Mouse (Mus musculus) gastrocnemius, postnatal 4 days (tissue): ENCODE measurements around the gene Rab12. TPM values are rescaled to one million over a fixed set of nuclear protein-coding genes. Genes with fewer than 3 reads are reported as not detected.
A peak's percentile ranks its signal among the peaks of the same experiment; 100 is the strongest.

Source experiments
- DNase-seq, 2 experiments: peaks; one replicate each; pipeline ENCODE4 v3.0.0; 2021 to 2022; ENCODE audit warnings: low spot score in 2 of 2, mixed read lengths in 2 of 2
- total RNA-seq, 2 experiments: library from RNA; stranded (reverse); gene quantifications; 2 replicates each; pipeline ENCODE4 v1.2.3; 2021

The Rab12 gene
- total RNA-seq, 2 experiments from 2014 or later: 119 to 128 TPM

- DNase-seq: no peak
These were observed 16.1 kb downstream of the Rab12 start for GRCm38 (mm10) chr17:66503466-66503865.

GRCm38 (mm10) chr17:66502865-66503264, 16.7 kb downstream of the Rab12 start:
- DNase-seq: no peak

GRCm38 (mm10) chr17:66498598-66498997, 20.9 kb downstream of the Rab12 start:
- DNase-seq: no peak

- DNase-seq: no peak
These were observed 22.9 kb downstream of the Rab12 start for GRCm38 (mm10) chr17:66496589-66496988.

DNA sequence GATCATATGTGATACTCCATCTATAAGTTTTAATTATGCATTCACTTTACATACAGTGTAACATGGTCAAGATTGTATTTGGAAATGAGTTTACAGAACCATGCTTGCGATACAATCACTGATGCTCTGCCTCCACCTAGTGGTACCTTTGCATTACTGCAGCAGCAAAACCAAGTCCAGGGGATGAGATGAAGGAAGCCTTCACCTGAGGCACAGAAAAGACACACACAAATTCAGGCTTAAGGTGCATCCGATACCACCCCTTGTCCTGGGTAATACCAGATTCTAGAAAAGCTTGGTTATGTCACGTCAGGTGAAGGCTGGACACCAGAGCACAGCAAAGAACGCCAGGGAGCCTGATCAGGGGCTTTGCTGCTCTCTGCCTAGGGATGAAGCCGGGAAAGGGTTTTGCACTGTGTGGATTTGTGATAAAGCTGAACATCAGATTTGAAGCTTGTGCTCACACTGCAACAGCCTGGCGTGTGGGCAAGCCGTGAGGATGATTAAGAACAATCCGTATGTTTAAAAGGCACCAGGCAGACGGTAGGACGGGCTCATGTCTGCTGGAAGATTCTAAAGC, 29.4 kb downstream of the Rab12 start:
- no peak for DNase-seq

GRCm38 (mm10) chr17:66486576-66486975, 33.0 kb downstream of the Rab12 start:
- DNase-seq: no peak

DNA sequence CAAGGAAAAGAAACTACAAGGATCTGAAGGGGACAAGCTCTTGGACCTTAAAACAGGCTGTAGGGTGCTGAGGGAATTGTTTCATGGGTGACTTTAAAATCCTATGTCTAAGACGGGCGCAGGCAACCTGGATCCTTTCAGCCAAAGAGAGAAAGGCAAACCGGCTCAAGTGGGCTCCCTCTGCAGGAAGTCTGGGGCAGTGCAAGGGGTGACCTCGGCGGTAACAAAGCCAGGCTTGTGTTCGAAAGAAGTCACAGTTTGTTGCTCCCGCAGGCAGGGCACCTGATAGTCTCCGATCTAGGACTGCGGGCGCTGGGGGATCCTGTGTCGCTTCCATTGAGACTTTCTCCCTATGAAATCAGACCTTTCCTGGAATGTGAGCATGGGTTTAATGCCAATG, 33.8 kb downstream of the Rab12 start:
- DNase-seq: peak; percentile 51 to 68

GRCm38 (mm10) chr17:66484965-66485364, 34.6 kb downstream of the Rab12 start:
- DNase-seq: no peak

DNA sequence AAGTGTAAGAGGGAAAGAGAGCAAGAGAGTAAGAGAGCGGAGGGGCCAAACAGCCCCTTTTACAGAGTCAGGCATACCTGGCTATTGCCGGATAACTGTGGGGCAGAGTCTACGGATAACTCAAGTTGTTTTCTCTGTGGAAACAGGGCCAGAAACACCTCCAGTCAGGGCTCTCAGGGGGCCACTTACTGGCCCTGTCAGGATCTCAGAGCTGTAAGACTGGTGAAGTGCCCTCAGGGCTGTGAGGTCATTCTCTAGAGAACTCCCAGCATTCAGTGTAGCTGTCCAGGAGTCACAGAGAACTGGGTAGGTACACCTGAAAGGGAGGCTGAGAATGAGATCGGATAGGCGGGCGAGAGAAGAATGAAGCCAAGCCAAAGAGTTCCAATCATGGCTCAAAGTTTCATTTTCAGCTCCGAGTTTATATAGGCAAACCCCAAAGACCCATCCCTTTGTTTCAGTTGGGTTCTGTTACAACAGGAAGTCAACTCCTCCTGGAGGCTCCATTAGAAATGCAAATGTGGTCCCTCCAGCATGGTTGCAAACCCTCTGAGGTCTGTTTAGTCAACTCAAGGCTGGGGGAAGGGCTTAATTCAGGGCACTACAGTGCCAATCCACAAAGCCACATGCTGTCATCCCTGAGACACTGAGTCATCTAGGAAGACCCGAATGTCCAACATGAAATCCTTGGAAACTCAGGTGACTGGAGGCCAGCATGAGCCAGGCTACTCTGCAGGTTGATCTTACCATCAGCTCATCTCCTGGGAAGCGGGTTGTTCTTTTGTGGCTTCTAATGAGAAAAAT, 35.7 kb downstream of the Rab12 start:
- no peak for DNase-seq

DNA sequence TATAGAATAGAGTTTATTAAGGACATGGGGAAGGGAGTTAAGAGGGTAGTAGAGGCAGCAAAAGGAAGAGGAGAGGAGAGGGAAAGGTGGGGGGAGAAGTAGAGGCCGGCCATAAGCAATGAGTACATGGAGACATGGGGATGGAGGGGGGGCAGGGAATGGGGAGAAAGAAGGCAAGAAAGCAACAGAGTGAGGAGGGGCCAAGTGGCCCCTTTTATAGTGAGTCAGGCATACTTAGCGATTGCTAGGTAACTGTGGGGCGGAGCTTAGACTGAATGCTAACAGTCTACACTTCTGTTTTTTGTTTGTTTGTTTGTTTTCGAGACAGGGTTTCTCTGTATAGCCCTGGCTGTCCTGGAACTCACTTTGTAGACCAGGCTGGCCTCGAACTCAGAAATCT, 38.2 kb downstream of the Rab12 start:
- no peak for DNase-seq

- no peak for DNase-seq
These were observed 38.8 kb downstream of the Rab12 start for GRCm38 (mm10) chr17:66480491-66481278.

DNA sequence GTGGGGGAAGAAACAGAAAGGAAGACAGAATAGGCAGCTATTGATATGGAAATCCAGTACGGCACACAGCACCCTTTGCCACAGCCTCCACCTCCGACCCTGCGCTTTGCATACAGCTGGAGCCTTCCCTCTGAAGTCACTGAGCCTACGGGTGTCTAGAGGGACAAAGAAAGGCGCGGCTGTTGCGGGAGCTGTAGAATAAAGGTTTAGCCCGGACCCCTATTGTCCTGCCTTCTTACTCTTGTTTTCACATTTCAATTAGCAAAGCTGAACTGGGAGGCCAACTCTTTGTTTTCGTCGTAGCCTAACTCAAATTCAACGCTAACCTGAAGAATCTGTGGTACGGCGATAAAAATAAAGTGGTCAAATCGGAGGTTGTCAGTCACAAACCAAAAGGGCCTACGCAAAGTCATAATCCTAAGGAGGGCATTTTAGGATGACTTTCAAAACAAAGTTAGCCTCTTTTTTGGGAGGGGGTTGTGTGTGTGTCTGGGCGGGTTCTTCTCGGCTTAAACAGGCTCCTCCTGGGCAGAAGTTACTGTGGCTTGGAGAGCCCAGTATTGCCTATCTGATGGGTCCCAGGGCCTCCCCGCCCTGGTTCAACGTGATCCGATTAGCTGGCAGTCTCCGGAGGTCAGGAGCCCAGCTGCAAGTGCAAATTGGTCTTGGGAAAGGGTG, 39.6 kb downstream of the Rab12 start:
- no peak for DNase-seq

GRCm38 (mm10) chr17:66479311-66479710, 40.2 kb downstream of the Rab12 start:
- no peak for DNase-seq

DNA sequence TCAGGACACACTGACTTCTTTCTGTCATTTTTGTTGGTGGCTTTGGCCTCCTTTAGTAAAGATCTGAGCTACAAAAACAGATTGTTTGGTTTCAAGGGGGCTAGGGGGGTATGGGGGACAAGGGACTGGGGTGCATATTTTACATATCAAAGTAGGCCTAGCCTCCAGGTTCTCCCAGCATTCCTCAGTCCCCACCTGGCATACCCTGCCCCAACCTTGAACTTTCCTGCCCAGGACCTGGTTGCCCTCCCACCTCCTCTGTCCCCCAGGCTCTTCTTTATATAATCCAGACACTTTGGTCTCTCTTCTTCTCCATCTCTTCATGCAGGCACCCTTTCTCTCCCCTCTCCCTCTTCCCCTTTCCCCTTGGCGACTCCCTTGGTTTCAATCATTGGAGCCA, 46.3 kb downstream of the Rab12 start:
- no peak for DNase-seq

DNA sequence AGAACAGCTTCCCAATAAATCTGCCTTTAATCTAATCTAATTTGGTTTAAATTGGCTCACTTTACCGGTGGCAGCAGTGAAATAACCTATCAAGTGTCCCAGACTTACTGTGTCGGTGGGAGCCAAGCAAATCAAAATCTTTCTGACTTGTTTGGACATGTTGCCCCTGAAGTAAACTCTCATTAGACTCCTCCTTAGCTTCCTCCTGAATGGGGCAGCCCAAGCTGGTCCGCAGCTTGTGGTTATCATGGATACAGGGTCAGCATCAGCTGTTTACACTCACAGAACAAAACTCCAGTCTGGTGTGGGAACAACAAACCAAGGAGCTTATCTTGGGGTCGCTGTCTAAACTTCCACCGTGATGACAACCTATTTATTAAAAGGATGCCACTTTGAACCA, 47.8 kb downstream of the Rab12 start:
- no peak for DNase-seq

GRCm38 (mm10) chr17:66471252-66471651, 48.3 kb downstream of the Rab12 start:
- no peak for DNase-seq

- DNase-seq: no peak
These were observed 49.5 kb downstream of the Rab12 start for GRCm38 (mm10) chr17:66470020-66470419.

GRCm38 (mm10) chr17:66457278-66457677, 62.3 kb downstream of the Rab12 start:
- DNase-seq: no peak

DNA sequence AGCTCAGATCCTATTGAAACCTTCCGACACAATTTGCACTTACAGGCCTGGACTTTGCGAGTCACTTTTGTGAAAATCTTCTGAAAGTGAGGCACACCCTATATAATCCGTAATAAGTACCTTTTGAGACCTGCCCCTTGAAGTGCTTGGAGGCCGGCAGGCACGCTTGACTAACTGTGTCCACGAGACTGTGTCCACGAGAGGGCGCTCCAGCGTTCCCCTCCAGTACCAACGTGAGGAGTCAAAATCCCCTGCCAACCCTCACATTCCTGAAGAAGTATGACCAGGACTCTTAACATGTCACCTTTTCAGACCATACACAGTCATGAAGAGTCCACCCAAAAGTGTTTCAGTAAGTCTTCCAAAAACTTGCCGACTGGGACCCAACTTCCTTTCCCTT, 68.4 kb downstream of the Rab12 start:
- peak; percentile 75 to 88 for DNase-seq

DNA sequence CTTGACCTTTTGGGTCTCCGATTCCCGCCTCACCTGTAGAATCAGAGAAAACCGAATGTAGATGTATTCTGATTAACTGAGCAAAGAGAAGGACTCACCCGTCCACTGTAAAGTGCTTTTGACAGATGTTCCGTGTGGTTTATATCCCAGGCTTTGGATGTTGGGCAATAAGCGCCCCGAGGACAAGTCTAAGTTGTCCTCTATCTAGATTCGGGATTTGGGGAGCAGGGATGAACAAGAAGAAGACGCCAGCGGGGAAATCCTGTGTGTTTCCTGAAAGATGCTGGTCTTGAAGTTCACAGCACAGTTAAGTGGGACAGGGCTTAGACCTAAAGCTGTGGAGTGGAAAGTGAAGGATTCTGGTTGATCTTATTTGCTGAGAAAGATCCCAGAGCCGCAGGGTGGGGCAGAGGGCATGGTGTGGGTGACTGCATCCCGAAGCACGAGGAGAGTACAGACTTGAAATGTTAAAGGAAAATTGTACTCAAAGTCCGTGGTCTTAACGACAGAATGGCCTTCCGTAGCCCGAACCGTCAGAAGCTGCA, 68.9 kb downstream of the Rab12 start:
- DNase-seq: no peak
